ENCODE assay signal across 1 mouse cellular context in genomic region chr7:128100742-128101357, GRCm38 (mm10).
TF ChIP-seq lines count a peak whose summit lies in the region.

No protein-coding gene starts in this region.

TF ChIP-seq in CH12.LX, 34 proteins besides CTCF, POLR2A, EP300 and RAD21 (continued from another document):
- peak; percentile 71 for TF ChIP-seq ETS1 (conservative IDR thresholded peaks at IDR 0.05; ENCODE audit: low read depth, low read length)
- TF ChIP-seq MEF2A (IDR thresholded peaks at IDR 0.05; ENCODE audit: borderline replicate concordance, low read depth, low read length): peak; percentile 78; the same call in 1 of the 2 replicates
- TF ChIP-seq JUN (IDR thresholded peaks at IDR 0.05; ENCODE audit: insufficient read depth, low read depth, low read length): peak; percentile 16; the same call in 1 of the 2 replicates
- TF ChIP-seq USF1 (IDR thresholded peaks at IDR 0.05; ENCODE audit: low read depth, low read length): no peak
- peak; percentile 74 for TF ChIP-seq TCF12 (IDR thresholded peaks at IDR 0.05; ENCODE audit: low read depth, low read length)
- TF ChIP-seq GABPA (IDR thresholded peaks at IDR 0.05; ENCODE audit: insufficient replicate concordance, low read depth, low read length): no peak
